11 mouse cellular contexts compared by ENCODE assay signal in genomic region chr11:52143675-52144074, GRCm38 (mm10). TPM values are rescaled to one million over a fixed set of nuclear protein-coding genes. Genes with fewer than 3 reads are reported as not detected.
A peak's percentile ranks its signal among the peaks of the same experiment; 100 is the strongest.
DNase-seq lines count a peak whose midpoint lies in the region; TF ChIP-seq lines count a peak whose summit lies in the region.
"Not testable (repeated sequence)": the region's sequence is repeated elsewhere in the genome, so short reads cannot be mapped to it uniquely, and the experiment has no call there.
"Had no signal": no experiment of that assay in that cellular context is flagged by ENCODE, and none has a peak within 500 bp of the region (broad histone marks: within the 10 kb centered on the region; RNA-seq: fewer than 3 reads in every experiment).

No protein-coding gene starts in this region.

- TF ChIP-seq EP300 in heart, adult 2 months (IDR thresholded peaks at IDR 0.05; ENCODE audit: insufficient read depth, low read depth, low read length), result 0 out of 2 replicates have a peak, but pooled peaks have one; percentile 55

- not testable (repeated sequence) for H3K27me3 ChIP-seq in heart, adult 2 months (ENCODE audit: control insufficient read depth, insufficient read depth, low read length)

- H3K36me3 ChIP-seq in heart, adult 2 months (ENCODE audit: control insufficient read depth, insufficient read depth, low read length), result not testable (repeated sequence)

- peak; percentile 74 for DNase-seq in ZHBTc4 (ENCODE audit: low read depth, low spot score)
- DNase-seq in embryo, embryonic 9.5 days (ENCODE audit: extremely low spot score), result peak; percentile 21
- DNase-seq in heart, adult 2 months, result peak in 1 of 2 experiments; percentile 28
- DNase-seq in kidney, adult 18-20 months, result peak; percentile 60
- peak; percentile 39 to 53 for DNase-seq in left cerebral cortex, adult 18-20 months (ENCODE audit: low spot score in 2 of 2)
- DNase-seq in lung, postnatal 25 days (ENCODE audit: low spot score), result peak; percentile 31
- peak; percentile 35 to 39 for DNase-seq in right cerebral cortex, postnatal 36 days (ENCODE audit: low spot score in 2 of 2)

- intact Hi-C loops in heart, adult 2 months (cut with DNase I), result loop anchor here (10.0 kb wide), 1 partner anchor 201 kb away; no protein-coding TSS in a partner anchor

- H3K9ac ChIP-seq in heart, adult 2 months (ENCODE audit: low read depth, low read length), result not testable (repeated sequence)

- not testable (repeated sequence) for TF ChIP-seq POLR2A in heart, adult 2 months (IDR thresholded peaks at IDR 0.05; ENCODE audit: insufficient read depth, low read depth, low read length)

- H3K79me2 ChIP-seq in heart, adult 2 months (replicated peaks; ENCODE audit: control insufficient read depth, insufficient read depth, low read length), result not testable (repeated sequence)

- not testable (repeated sequence) for H3K27ac ChIP-seq in heart, adult 2 months

- not testable (repeated sequence) for H3K4me3 ChIP-seq in heart, adult 2 months

- TF ChIP-seq CTCF in heart, adult 2 months (IDR thresholded peaks at IDR 0.05), result peak; percentile 74

- 28% methylated on average over 4 of the region's 4 CpGs for WGBS in heart, adult 2 months

- H3K4me1 ChIP-seq in heart, adult 2 months (ENCODE audit: control insufficient read depth, insufficient read depth, low read length), result not testable (repeated sequence)

RNA-seq across cellular contexts. Expression of gene Olfr1373, which starts 1.7 kb away (rescaled TPM):
- total RNA-seq in heart, adult 2 months (2021), result not detected
- not detected in 2 replicates for polyA plus RNA-seq in heart, adult 2 months (2012; rRNA removed)
- total RNA-seq in left cerebral cortex, adult 18-20 months (2021), result not detected
- polyA plus RNA-seq: erythroblast, embryonic 14.5 days; heart, embryonic 13.5 days; liver, embryonic 11.5 days; neural tube, embryonic 11.5 days had no signal

RNA-seq across cellular contexts. Expression of gene Ppp2ca, which starts 45.2 kb away (rescaled TPM):
- 10 to 100 TPM; 52.7 to 58.0 TPM for total RNA-seq in heart, adult 2 months (2021)
- 31.0 and 60.7 TPM in 2 replicates for polyA plus RNA-seq in heart, adult 2 months (2012; rRNA removed)
- total RNA-seq in left cerebral cortex, adult 18-20 months (2021), result 100 to 1,000 TPM; 120 to 124 TPM
